Mouse (Mus musculus) gastrocnemius, adult 18-20 months (tissue): ENCODE data around the gene Card6. TPM values are rescaled to one million over a fixed set of nuclear protein-coding genes. Genes with fewer than 3 reads are reported as not detected.

Experiments used
- DNase-seq: peaks from one replicate; pipeline ENCODE4 v3.0.0; 2021; ENCODE audit warnings: low spot score
- long read RNA-seq, 2 experiments: library from polyadenylated mRNA; stranded (forward); transcript quantifications; one replicate each; pipeline ENCODE4 v2.0.0; 2021
- total RNA-seq, 2 experiments: library from RNA; stranded (reverse); gene quantifications; 2 replicates each; pipeline ENCODE4 v1.2.3; 2021

Card6 gene
- total RNA-seq: 1 to 10 TPM; 2.4 to 2.7 TPM
- long read RNA-seq, experiment 1: 0 reads
- long read RNA-seq, experiment 2: 0 reads

DNA sequence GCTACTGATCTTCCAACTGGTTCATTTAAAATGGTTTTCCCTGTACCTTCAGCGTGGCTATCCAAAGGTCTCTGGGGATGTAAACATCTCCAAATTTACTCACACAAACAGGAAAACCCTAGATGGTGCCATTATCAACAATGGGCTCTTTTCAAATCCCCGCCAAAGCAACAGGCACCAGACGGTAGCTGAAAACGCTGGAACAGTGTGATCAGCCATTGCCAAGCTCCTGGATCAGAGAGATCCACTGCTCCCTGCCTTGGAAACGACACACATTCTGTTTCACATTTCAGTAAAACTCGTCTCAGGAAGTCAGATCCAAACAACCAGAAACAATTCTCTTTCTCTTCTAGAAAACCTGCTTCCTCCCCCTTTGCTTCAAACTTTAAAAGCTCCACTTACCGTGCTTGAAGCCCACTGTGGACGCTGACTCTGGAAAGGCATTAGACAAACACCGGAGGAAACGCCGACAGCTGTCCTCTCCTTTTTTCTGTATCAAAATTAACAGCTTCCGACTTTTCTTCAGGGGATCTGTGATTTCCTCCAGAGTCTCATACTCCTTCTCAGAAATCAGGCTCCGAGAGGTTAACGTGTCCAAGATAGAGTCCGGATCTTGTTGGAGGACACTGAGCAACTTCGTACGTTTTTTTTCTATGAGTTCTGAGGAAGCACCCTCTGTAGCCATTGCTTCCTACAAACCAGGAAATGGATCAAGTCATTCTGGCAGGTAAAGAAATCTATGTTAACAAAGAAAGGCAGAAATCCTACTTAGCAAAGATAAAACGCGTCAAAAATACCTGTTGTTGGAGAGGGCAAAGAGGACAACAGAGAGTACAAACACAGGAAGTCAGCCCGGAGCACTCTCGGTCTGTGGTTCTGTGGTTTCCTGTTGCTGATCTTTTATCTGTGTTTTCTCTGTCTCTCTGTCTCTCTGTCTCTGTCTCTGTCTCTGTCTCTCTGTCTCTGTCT is at the start of gene Card6:
Gene Card6 (minus strand): TSS at position 854 of the 969 bp plus-strand sequence.
- DNase-seq: no peak

- no peak for DNase-seq
Observed at GRCm38 (mm10) chr15:5157386-5157785, 49.0 kb upstream of the Card6 start.

DNA sequence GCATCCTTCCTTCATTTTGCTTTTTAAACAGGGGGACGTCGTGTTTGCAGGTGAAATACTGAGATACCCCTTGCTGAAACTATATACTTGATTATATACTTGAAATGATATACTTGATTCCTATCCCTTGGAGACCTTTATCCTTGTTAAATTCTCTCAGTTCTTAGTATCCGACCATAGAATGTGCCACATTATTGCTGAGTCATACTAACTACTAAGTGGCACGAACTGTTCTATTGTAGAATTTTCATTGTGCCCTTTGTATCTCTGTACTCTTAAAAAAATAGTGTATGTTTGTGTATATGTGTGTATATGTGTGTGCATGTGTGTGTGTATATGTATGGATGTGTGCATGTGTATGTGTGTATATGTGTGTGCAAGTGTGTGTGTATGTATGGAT is 48.0 kb upstream of the Card6 start:
- no peak for DNase-seq

- no peak for DNase-seq
Observed at GRCm38 (mm10) chr15:5155093-5155492, 46.8 kb upstream of the Card6 start.

DNA sequence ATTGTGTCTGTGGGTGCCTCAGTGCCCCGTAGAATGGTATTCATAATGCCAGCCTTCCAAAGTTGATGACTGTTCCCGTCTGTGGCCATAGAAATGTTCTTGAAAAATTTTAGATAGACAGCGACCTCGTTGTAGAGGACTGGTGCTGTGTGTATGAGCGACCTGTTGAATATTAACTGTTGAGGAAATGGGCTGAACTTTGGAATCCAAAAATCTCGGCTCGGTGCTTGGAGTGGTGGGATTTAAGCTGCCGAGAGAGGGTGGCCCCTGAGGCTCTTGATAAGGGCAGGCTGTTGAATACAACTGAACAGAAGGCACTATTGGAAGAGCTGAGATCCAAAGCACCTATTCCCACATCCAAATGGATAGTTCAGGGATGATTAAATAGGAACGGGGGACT is 46.3 kb upstream of the Card6 start:
- no peak for DNase-seq

GRCm38 (mm10) chr15:5152171-5152570 is 43.8 kb upstream of the Card6 start:
- no peak for DNase-seq

- peak; percentile 15 for DNase-seq
Observed at GRCm38 (mm10) chr15:5149187-5149586, 40.8 kb upstream of the Card6 start.

DNA sequence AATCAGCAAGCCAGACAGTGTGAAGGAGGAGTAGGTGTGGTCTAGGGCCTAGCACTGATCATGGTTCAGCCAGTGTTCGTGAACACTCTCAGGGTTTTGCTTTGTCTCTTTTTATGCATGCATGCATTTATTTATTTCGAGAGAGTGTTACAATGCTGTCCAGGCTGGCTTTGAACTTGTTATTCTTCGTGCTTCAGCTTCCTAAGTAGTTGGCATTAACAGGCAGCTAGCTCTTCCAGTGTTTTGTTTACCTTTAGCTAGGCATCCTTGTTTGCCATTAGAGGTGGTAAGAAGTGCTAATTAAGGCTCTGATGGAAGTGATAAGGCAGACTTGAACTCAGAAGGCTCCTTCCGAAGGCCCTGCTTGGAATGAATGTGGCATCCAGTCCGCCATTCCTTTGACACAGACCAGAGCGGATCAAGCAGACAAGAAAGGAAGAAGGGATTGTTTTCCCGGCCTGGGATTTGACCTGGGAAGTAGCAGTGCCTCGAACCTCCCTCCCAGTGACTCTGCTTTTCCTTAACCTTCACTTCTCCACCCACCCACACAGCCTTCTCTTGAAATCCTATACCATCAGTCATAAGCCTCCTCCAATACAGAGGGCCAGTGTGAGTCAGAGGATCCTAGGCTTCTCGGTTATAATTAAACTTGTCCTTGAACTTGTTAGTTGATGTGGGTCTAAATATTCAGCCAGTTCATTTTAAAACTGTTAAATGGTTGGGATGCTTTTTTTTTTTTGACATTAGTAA is 37.0 kb upstream of the Card6 start:
- DNase-seq: no peak

- DNase-seq: peak; percentile 47
Observed at GRCm38 (mm10) chr15:5144021-5144778, 35.9 kb upstream of the Card6 start.

DNA sequence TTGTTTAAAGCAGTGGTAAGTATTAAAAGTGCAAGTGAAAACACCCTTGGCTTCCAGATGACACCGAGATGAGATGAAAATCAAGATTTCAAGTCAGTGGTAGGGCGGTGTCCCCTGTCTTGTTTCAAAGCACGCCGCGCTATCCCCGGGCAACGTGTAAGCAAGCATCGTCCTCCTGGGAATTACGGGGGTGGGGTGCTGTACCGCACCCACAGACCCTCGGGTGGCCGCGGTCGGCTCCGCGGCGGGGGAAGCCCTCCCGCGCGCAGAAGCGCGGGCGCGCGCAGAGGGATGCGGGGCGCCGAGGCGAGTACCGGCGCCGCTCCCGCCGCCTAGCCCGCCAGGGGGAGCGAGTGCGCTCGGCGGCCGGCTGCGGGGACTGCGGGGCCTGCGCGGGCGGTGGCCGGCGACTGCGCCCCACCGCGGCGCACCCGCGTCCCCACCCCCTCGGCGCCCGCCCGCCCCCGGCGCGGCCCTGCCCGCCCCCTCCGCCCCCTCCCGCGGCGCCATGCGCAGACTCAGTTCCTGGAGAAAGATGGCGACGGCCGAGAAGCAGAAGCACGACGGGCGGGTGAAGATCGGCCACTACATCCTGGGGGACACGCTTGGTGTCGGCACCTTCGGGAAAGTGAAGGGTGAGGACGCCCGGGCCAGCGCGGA is 35.2 kb upstream of the Card6 start, which contains the start of gene Prkaa1:
Gene Prkaa1 (plus strand): TSS at position 501 of the 660 bp plus-strand sequence.
- DNase-seq: peak; percentile 70

DNA sequence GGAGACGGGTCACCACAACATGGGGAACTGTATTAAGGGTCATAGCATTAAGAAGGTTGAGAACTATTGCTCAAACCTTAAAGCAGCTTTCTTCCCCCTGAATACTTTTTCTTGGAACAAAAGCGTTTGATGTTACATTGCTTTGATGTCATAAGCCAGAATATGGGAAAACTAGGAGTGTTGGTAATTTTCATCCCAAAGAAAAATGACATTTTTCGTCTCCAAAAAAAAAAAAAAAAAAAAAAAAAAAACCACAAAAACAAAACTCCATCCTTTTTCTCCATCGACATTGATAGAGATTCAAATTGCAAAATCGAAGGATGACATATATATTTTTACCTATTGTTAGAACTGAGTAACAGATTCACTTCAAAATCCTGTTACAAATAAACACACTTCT is 34.4 kb upstream of the Card6 start:
- no peak for DNase-seq

DNA sequence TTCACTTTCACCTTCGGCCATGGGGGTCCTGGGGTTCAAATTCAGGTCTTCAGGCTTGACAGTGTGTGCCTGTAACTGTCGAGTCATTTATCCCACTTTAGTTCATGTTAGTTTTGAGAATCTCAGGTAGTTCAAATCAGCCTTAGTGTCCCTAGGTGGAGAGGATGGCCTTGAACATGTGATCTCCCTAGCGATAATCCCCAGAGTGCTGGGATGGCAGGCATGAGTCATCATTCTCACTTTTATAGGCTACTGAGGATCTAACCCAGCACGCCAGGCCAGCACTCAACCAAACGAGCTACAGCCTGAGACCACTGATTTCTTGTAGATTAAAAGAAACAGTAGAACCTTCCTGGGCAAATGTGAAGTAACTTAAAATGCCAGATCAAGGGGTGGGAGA is 33.7 kb upstream of the Card6 start:
- no peak for DNase-seq

- DNase-seq: no peak
Observed at GRCm38 (mm10) chr15:5140357-5140756, 32.0 kb upstream of the Card6 start.

GRCm38 (mm10) chr15:5139863-5140262 is 31.5 kb upstream of the Card6 start:
- DNase-seq: no peak

DNA sequence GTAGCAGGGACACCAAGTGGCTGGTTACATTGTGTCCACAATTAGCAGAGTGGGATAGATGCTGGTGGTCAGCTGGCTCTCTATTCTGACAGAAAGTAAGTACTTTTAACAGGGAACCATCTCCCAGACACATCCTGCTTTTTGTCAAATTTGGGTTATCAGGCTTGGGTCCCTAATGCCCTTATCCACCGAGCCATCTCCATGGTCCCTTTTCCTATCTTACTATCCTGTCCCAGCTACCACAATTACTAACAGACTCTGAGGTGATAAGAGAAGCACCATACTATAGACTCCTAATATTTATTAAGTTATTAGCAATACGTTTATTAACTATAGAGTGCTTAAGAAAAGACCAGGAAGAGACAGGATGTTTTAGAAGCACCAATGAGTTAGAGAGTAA is 31.0 kb upstream of the Card6 start:
- DNase-seq: no peak

GRCm38 (mm10) chr15:5138021-5138856 is 29.9 kb upstream of the Card6 start:
- no peak for DNase-seq

- no peak for DNase-seq
Observed at GRCm38 (mm10) chr15:5134945-5135483, 26.7 kb upstream of the Card6 start.

- no peak for DNase-seq
Observed at GRCm38 (mm10) chr15:5134179-5134578, 25.8 kb upstream of the Card6 start.

DNA sequence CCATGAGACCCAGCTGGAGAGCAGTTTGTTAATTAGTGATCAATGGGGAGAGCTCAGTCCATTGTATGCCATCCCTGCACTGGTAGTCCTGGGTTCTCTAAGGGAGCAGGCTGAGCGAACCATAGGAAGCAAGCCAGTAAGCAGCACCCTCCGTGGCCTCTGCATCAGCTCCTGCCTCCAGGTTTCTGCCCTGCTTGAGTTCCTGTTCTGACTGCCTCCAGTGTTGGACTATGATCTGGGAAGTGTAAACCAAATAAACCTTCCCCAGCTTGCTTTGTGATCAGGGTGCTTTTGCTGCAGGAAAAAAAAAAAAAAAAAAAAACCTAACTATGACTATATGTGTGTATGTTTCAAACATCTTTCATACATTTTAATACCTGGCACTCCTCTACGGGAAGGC is 25.0 kb upstream of the Card6 start:
- no peak for DNase-seq
